Mouse (Mus musculus): ENCODE data around the gene Ptov1. TPM values are rescaled to one million over a fixed set of nuclear protein-coding genes. Genes with fewer than 3 reads are reported as not detected.

Gene Ptov1
- not detected for polyA plus RNA-seq (2014; fragmentation: Illumina TruSeq; extraction: RNeasy Lipid Tissue Mini Kit (QIAGEN cat#74804); ENCODE audit: low read depth, low replicate concordance)

DNA sequence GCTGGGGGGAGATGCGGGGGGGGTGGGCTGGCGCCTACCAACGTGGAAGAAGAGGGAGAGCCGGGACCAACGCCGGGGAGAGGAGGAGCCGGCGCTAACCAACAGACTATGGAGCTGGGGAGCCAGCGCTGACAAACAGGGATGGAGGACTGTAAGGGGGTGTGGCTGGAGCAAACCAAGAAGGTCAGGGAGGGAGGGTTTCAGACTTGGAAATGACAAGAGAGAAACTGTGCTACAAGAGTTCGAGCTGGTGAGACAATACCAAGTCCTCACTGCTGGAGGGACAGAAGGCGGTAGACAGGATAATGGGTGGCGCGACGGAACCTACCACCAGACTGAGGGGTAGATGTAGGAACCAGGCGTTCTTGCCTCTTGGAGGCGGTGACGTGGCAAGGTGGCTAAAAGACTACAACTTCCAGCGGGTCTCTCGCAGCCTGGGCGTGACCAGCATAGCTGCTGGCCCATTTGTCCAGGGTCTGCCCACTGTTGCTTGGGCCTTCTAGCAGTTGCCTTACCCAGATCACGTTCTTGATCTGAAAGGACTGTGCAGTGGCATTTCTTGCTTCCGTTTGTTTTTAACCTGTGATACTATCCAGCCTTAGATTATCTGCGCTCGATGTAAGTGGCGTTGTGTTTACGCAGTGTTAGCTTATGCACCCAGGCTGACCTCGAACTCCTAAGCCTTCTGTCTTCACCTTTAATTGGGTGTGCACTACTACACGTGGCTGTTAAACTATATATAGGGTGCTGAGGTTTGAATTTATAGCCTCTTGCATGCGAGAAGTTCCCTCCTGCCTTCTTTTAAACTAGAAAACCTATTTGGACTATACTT lies at the start of gene Ptov1:
Gene Ptov1 (minus strand): TSS at position 92 of the 832 bp plus-strand sequence.

GRCm38 (mm10) chr7:44895593-44896434 lies 26.2 kb upstream of the Ptov1 start, which contains the start of gene Fuz:
Gene Fuz (plus strand): TSS chr7:44896079.

DNA sequence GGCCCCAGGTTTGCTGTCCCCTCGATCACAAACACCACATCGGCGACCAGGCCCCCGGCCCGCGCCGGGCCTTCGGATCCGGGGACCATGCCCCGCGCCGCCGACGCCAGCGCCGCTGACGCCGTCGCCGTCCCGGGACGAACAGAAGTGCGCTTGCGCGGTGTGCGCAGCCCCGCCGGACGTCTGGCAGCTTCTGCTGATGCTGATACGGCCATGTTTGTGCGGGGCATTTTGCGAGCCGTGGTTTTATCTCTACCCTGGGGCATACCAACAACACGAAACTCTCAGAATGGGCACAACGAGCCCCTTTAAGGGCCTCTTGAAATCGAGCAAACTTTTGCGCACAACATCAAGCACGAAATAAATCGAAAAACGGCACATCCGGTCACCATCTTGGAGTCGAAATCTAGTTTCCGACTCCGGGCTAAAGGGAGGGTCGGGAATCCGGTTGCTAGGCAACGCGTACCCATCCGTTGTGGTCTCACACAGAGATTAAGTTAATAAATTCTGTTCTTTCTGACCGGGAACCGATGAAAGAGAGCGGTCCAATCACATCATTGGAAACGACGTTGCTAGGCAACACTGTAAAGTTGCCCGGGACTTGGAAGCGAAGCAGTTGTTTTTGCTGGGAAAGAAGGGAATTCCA lies 22.8 kb upstream of the Ptov1 start, which contains the start of gene Med25:
Gene Med25 (minus strand): TSS at position 437 of the 646 bp plus-strand sequence.

GRCm38 (mm10) chr7:44857042-44857552 lies 12.5 kb downstream of the Ptov1 start, which contains the start of gene Pnkp:
Gene Pnkp (plus strand): TSS chr7:44857139.

DNA sequence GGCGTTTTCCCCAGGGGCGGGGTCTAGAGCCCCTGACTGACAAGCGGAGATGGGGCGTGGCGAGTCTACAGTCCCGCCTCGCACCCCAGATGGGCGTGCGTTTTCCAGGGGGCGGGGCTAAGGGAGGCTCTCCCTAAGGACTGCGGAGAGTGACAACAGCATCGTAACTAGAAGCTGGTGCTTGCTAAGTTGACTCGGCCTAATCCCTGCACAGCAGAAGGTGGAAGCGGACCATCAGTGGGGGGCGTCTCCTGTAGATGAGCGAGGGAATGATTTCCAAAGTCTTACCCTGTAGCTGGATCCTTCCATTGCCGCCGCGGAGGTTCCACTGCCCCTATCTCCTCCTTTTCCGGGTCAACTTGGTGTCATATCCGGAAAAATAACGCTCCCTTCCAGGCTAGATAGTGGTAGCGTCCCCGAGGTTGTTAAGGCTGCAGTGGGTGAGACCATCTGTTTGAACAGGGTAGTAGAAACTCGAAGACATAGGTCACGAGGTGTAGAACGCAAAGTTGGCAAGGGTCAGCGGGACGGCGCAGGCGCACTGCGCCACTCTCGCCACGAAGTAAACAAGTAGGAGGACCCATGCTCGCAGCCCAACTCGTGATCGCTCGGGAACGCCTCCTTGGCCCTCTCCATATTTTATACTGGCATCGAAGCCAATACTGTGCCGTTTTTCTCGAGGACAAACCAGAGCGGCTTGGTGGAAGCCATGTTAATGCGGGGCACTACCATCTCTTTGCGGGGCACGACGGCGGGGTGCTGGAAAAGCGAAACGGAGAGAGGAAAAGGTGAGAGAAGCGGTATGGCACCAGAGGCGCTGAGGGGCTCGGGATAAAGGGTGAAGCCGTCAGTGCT lies 20.8 kb downstream of the Ptov1 start, which contains the start of the genes Akt1s1 and Tbc1d17:
Gene Akt1s1 (plus strand): TSS at position 431 of the 855 bp plus-strand sequence.
Gene Tbc1d17 (minus strand): TSS at position 519 of the 855 bp plus-strand sequence.

DNA sequence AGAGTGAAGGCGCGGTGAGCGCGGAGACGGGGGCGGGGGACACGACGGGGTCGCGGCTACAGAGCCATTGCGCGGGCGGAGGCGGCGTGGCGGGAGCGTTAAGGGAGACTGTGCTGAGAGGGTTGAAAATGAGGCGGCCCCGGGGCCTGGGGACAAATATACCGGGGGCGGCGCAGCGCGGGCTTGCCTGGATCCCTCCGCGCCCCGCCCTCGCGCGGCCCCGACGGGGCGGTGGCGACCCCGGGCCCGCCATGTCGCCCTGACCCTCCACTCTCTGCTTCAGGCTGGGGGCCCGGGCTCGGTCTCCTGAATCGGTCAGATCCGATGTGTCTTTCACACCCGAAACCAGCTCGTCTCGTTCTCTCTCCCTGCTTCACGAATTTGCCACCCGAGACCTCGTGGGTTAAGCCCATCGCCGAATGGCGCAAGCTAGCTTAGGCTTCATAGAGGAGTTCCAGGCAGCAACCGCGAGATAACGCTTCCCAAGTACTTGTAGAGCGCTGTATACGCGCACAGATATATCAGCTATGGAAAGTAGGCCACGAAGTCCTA lies 53.0 kb downstream of the Ptov1 start, which contains the start of gene Atf5:
Gene Atf5 (minus strand): TSS at position 189 of the 552 bp plus-strand sequence.

GRCm38 (mm10) chr7:44815721-44816469 lies 53.7 kb downstream of the Ptov1 start, which contains the start of the genes Nup62 and Il4i1:
Gene Nup62 (plus strand): TSS chr7:44816088.
Gene Il4i1 (plus strand): TSS chr7:44816387.

Other genes starting within 250 kb of the Ptov1 start
- not detected for gene Myh14, start 198.9 kb downstream of the Ptov1 start, polyA plus RNA-seq (2014; fragmentation: Illumina TruSeq; extraction: RNeasy Lipid Tissue Mini Kit (QIAGEN cat#74804); ENCODE audit: low read depth, low replicate concordance)
- not detected for gene Izumo2, start 161.0 kb downstream of the Ptov1 start, polyA plus RNA-seq (2014; fragmentation: Illumina TruSeq; extraction: RNeasy Lipid Tissue Mini Kit (QIAGEN cat#74804); ENCODE audit: low read depth, low replicate concordance)
- 10.4 TPM for gene Vrk3, start 121.4 kb downstream of the Ptov1 start, polyA plus RNA-seq (2014; fragmentation: Illumina TruSeq; extraction: RNeasy Lipid Tissue Mini Kit (QIAGEN cat#74804); ENCODE audit: low read depth, low replicate concordance)
- gene Zfp473, start 118.7 kb downstream of the Ptov1 start, polyA plus RNA-seq (2014; fragmentation: Illumina TruSeq; extraction: RNeasy Lipid Tissue Mini Kit (QIAGEN cat#74804); ENCODE audit: low read depth, low replicate concordance) = 0.52 TPM
- gene Nup62, start 53.7 kb downstream of the Ptov1 start, polyA plus RNA-seq (2014; fragmentation: Illumina TruSeq; extraction: RNeasy Lipid Tissue Mini Kit (QIAGEN cat#74804); ENCODE audit: low read depth, low replicate concordance) = 4.8 TPM
- not detected for gene Il4i1, start 53.4 kb downstream of the Ptov1 start, polyA plus RNA-seq (2014; fragmentation: Illumina TruSeq; extraction: RNeasy Lipid Tissue Mini Kit (QIAGEN cat#74804); ENCODE audit: low read depth, low replicate concordance)
- gene Atf5, start 53.1 kb downstream of the Ptov1 start, polyA plus RNA-seq (2014; fragmentation: Illumina TruSeq; extraction: RNeasy Lipid Tissue Mini Kit (QIAGEN cat#74804); ENCODE audit: low read depth, low replicate concordance) = 7.3 TPM
- gene Akt1s1, start 20.8 kb downstream of the Ptov1 start, polyA plus RNA-seq (2014; fragmentation: Illumina TruSeq; extraction: RNeasy Lipid Tissue Mini Kit (QIAGEN cat#74804); ENCODE audit: low read depth, low replicate concordance) = 3.8 TPM
- 1.2 TPM for gene Tbc1d17, start 20.7 kb downstream of the Ptov1 start, polyA plus RNA-seq (2014; fragmentation: Illumina TruSeq; extraction: RNeasy Lipid Tissue Mini Kit (QIAGEN cat#74804); ENCODE audit: low read depth, low replicate concordance)
- 1.7 TPM for gene Pnkp, start 12.6 kb downstream of the Ptov1 start, polyA plus RNA-seq (2014; fragmentation: Illumina TruSeq; extraction: RNeasy Lipid Tissue Mini Kit (QIAGEN cat#74804); ENCODE audit: low read depth, low replicate concordance)
- 4.0 TPM for gene Med25, start 22.9 kb upstream of the Ptov1 start, polyA plus RNA-seq (2014; fragmentation: Illumina TruSeq; extraction: RNeasy Lipid Tissue Mini Kit (QIAGEN cat#74804); ENCODE audit: low read depth, low replicate concordance)
- 6.5 TPM for gene Fuz, start 26.3 kb upstream of the Ptov1 start, polyA plus RNA-seq (2014; fragmentation: Illumina TruSeq; extraction: RNeasy Lipid Tissue Mini Kit (QIAGEN cat#74804); ENCODE audit: low read depth, low replicate concordance)
- gene Ap2a1, start 59.7 kb upstream of the Ptov1 start, polyA plus RNA-seq (2014; fragmentation: Illumina TruSeq; extraction: RNeasy Lipid Tissue Mini Kit (QIAGEN cat#74804); ENCODE audit: low read depth, low replicate concordance) = 23.6 TPM
- not detected for gene Tsks, start 73.4 kb upstream of the Ptov1 start, polyA plus RNA-seq (2014; fragmentation: Illumina TruSeq; extraction: RNeasy Lipid Tissue Mini Kit (QIAGEN cat#74804); ENCODE audit: low read depth, low replicate concordance)
- gene Cpt1c, start 105.1 kb upstream of the Ptov1 start, polyA plus RNA-seq (2014; fragmentation: Illumina TruSeq; extraction: RNeasy Lipid Tissue Mini Kit (QIAGEN cat#74804); ENCODE audit: low read depth, low replicate concordance) = 0.70 TPM
- 9.0 TPM for gene Prmt1, start 116.8 kb upstream of the Ptov1 start, polyA plus RNA-seq (2014; fragmentation: Illumina TruSeq; extraction: RNeasy Lipid Tissue Mini Kit (QIAGEN cat#74804); ENCODE audit: low read depth, low replicate concordance)
- 24.6 TPM for gene Irf3, start 127.9 kb upstream of the Ptov1 start, polyA plus RNA-seq (2014; fragmentation: Illumina TruSeq; extraction: RNeasy Lipid Tissue Mini Kit (QIAGEN cat#74804); ENCODE audit: low read depth, low replicate concordance)
- gene Bcl2l12, start 128.9 kb upstream of the Ptov1 start, polyA plus RNA-seq (2014; fragmentation: Illumina TruSeq; extraction: RNeasy Lipid Tissue Mini Kit (QIAGEN cat#74804); ENCODE audit: low read depth, low replicate concordance) = not detected
- 4.1 TPM for gene Scaf1, start 146.6 kb upstream of the Ptov1 start, polyA plus RNA-seq (2014; fragmentation: Illumina TruSeq; extraction: RNeasy Lipid Tissue Mini Kit (QIAGEN cat#74804); ENCODE audit: low read depth, low replicate concordance)
- 5.8 TPM for gene Rras, start 148.2 kb upstream of the Ptov1 start, polyA plus RNA-seq (2014; fragmentation: Illumina TruSeq; extraction: RNeasy Lipid Tissue Mini Kit (QIAGEN cat#74804); ENCODE audit: low read depth, low replicate concordance)
- gene Prr12, start 183.1 kb upstream of the Ptov1 start, polyA plus RNA-seq (2014; fragmentation: Illumina TruSeq; extraction: RNeasy Lipid Tissue Mini Kit (QIAGEN cat#74804); ENCODE audit: low read depth, low replicate concordance) = 0.41 TPM
- 7.3 TPM for gene Nosip, start 192.6 kb upstream of the Ptov1 start, polyA plus RNA-seq (2014; fragmentation: Illumina TruSeq; extraction: RNeasy Lipid Tissue Mini Kit (QIAGEN cat#74804); ENCODE audit: low read depth, low replicate concordance)
- gene Prrg2, start 192.9 kb upstream of the Ptov1 start, polyA plus RNA-seq (2014; fragmentation: Illumina TruSeq; extraction: RNeasy Lipid Tissue Mini Kit (QIAGEN cat#74804); ENCODE audit: low read depth, low replicate concordance) = 3.9 TPM
- not detected for gene Rcn3, start 222.4 kb upstream of the Ptov1 start, polyA plus RNA-seq (2014; fragmentation: Illumina TruSeq; extraction: RNeasy Lipid Tissue Mini Kit (QIAGEN cat#74804); ENCODE audit: low read depth, low replicate concordance)
- 21.6 TPM for gene Fcgrt, start 234.1 kb upstream of the Ptov1 start, polyA plus RNA-seq (2014; fragmentation: Illumina TruSeq; extraction: RNeasy Lipid Tissue Mini Kit (QIAGEN cat#74804); ENCODE audit: low read depth, low replicate concordance)